In the genomic region with DNA sequence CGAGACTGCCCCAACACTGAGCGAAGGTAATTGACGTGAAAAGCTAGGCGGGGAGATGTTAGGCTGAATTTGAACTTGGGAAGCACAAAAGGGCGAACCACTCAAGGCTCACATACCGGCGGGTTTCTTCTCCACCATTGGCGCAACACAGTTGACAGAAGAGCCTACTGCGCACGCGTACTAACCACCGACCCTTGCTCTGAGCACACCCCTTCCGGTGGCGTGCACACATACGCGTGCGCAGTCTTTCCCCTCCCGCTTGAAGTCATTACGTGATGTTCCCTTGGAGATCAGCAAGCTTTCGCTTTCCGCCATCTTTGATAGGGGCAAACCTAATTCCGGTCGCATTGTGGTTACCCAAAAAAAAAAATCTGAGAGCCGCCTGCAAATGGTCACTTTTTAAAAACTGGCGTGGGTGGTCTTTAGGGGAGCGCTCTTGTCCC, we compare ENCODE assay signal across 8 mouse cellular contexts. TPM values are rescaled to one million over a fixed set of nuclear protein-coding genes. Genes with fewer than 3 reads are reported as not detected.
A peak's percentile ranks its signal among the peaks of the same experiment; 100 is the strongest.
DNase-seq lines count a peak whose midpoint lies in the region; ATAC-seq lines count a peak whose summit lies in the region.

Gene Plod3 (plus strand): TSS at position 325 of the 443 bp plus-strand sequence.

- no peaks in the 10 kb centered on the region for H3K27me3 ChIP-seq in lung, embryonic 16.5 days (ENCODE audit: control insufficient read depth, insufficient read depth, low read depth, low read length)

- H3K27ac ChIP-seq in lung, embryonic 16.5 days (ENCODE audit: low read length) = peak within 1 kb of the TSS; percentile 95

- H3K36me3 ChIP-seq in lung, embryonic 16.5 days (ENCODE audit: control insufficient read depth, insufficient read depth, low read length) = peaks cover 21% of the 10 kb centered on the region

- no peaks in the 10 kb centered on the region for H3K9me3 ChIP-seq in lung, embryonic 16.5 days (ENCODE audit: control insufficient read depth, low read length)

- under 1% methylated on average over 26 of the region's 26 CpGs for WGBS in lung, embryonic 16.5 days

- H3K4me2 ChIP-seq in lung, embryonic 16.5 days (ENCODE audit: low read depth, low read length) = peak within 1 kb of the TSS; percentile 80

- peaks cover 12% of the 10 kb centered on the region for H3K4me1 ChIP-seq in lung, embryonic 16.5 days (replicated peaks; ENCODE audit: control insufficient read depth, insufficient read depth, low read length)

- H3K4me3 ChIP-seq in lung, embryonic 16.5 days (ENCODE audit: low read length) = peak within 1 kb of the TSS; percentile 84

- DNase-seq in MEL-GATA-1-ER (ENCODE audit: extremely low read depth, low read depth) = peak; percentile 97
- peak; percentile 95 for DNase-seq in cerebellum, adult 8-10 months
- DNase-seq in forelimb bud, embryonic 11.5 days (ENCODE audit: low read depth, low spot score) = peak; percentile 100
- DNase-seq in layer of hippocampus, adult 9-10 months (ENCODE audit: low spot score) = peak; percentile 88
- peak; percentile 69 for DNase-seq in ovary, postnatal 10 days (ENCODE audit: low spot score)
- peak; percentile 98 for DNase-seq in thymus, postnatal 14 days

- peak within 1 kb of the TSS; percentile 95 for H3K9ac ChIP-seq in lung, embryonic 16.5 days (ENCODE audit: low read length)

- peak; percentile 91 for ATAC-seq in hematopoietic stem cell, adult 5-6 weeks (replicated peaks in 1 of 2; ENCODE audit: insufficient read depth in 1 of 2, low FRiP score in 2 of 2, low TSS enrichment in 1 of 2, low read depth in 1 of 2, poor library complexity in 2 of 2, severe bottlenecking in 2 of 2)
- peak; percentile 95 for ATAC-seq in lung, embryonic 16.5 days (ENCODE audit: low read depth)

RNA-seq across cellular contexts. Expression of gene Plod3, which starts in this region (rescaled TPM):
- total RNA-seq in hematopoietic stem cell, adult 5-6 weeks (2017) = 33.3 and 37.8 TPM in 2 replicates
- 56.1 and 63.0 TPM in 2 replicates for polyA plus RNA-seq in lung, embryonic 16.5 days (2015; fragmentation: Nextera tagmentation; extraction: Ambion mirVana)

Comparison
In these comparisons a context has a peak if more than half of its experiments do, and no peak if none do; other contexts are left out.
1. Peak in every context shown above with its lines: DNase-seq, ATAC-seq, H3K4me3 ChIP-seq and H3K27ac ChIP-seq.